Mouse (Mus musculus): ENCODE data around the gene Aldh1a1.

DNA sequence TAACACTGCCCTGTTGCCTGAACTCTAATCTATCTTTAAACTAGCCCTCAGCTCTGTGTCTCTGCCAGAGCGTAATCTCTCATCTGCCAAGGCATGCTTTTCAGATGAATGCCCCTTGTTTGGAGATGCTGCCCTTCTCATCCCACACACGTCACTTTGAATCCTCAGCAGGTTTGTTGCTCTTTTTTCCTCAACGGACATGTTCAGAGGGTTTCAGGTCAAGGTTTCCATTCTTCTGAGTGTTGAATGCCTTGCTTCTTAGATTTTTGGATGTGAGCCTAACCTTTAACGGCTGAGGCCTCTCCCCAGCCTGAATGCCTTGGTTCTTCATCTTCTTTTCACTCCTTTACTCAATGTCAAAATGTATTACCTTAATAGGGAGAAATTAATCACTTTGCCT lies 16.1 kb downstream of the Aldh1a1 start:
- TF ChIP-seq CTCF (IDR thresholded peaks at IDR 0.05; ENCODE audit: control insufficient read depth, insufficient read depth, insufficient read length) (no peak), MAX (IDR thresholded peaks at IDR 0.05) (no peak), CEBPB (IDR thresholded peaks at IDR 0.05; ENCODE audit: low read depth) (no peak)

Data from C2C12 (cell line).